Mouse (Mus musculus): ENCODE measurements around the gene Ripk3. TPM values are rescaled to one million over a fixed set of nuclear protein-coding genes. Genes with fewer than 3 reads are reported as not detected.

Gene Ripk3
- total RNA-seq, 2 experiments from 2014 or later = 10.6 to 14.0 TPM

DNA sequence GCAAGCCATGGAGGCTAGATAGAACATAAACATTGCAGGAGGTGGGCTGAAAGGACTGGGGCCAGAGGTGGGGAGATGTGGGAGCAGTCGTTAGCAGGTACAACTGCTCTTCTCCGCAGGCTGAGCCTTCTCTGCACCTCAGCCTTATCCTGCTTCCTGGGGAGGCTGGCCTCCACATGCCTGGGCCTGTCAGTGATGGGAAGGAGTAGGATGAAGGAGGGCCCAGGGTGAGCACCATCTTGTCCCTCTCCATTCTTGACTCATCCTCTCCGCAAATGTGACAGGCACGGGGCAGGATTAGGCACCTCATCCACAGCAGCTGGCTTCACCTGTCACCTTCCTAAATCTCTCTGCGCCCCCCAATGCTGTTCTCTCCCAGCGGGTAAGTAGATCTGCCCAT, 27.5 kb downstream of the Ripk3 start, which contains the start of gene Ltb4r2:
Ltb4r2 (plus strand) TSS at position 266 of the 400 bp plus-strand sequence.
- DNase-seq = no peak

DNA sequence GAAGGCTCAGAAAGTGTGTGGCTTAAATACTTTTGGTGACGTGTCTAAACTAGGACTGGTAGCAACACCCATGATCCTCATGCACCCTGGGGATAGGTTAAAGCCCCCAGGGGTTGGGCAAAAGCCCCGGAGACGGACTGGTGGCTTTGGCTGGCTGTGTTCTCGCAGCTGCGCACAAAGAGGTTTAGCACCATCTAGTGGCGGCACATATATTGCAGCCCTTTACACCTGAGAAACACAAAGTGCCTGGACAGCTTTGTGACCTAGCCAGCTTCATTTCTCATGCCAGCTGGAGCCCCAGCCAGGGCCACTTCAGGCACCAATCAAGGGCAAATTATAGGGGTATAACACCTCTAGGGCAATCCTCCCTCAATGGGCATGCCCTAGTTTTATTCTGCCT, 28.5 kb downstream of the Ripk3 start:
- DNase-seq = peak; percentile 92

DNA sequence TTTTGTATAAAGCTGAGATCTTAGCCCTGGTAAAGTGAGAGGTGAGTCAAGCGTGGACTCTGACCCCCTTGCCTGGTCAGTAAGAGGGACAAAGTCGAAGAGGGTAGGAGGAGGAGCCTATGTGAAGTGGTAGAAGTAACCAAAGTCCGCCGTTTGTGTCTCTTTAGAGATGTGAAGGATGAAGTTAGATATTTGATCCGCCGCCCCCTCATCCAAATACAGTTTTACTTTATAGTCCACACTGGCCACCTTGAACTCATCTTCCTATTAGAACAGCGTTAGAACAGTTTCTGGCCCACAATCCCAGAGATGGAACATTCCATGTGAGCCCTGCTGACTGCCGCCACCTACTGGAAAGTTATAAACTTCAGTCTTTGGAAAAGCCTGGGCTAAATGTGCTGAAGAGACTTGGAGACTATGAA, 30.3 kb downstream of the Ripk3 start, which contains the start of gene Cideb:
Cideb (minus strand) TSS at position 96 of the 422 bp plus-strand sequence.
- peak; percentile 66 for DNase-seq

GRCm38 (mm10) chr14:55757566-55757965, 31.1 kb downstream of the Ripk3 start:
- DNase-seq = no peak

DNA sequence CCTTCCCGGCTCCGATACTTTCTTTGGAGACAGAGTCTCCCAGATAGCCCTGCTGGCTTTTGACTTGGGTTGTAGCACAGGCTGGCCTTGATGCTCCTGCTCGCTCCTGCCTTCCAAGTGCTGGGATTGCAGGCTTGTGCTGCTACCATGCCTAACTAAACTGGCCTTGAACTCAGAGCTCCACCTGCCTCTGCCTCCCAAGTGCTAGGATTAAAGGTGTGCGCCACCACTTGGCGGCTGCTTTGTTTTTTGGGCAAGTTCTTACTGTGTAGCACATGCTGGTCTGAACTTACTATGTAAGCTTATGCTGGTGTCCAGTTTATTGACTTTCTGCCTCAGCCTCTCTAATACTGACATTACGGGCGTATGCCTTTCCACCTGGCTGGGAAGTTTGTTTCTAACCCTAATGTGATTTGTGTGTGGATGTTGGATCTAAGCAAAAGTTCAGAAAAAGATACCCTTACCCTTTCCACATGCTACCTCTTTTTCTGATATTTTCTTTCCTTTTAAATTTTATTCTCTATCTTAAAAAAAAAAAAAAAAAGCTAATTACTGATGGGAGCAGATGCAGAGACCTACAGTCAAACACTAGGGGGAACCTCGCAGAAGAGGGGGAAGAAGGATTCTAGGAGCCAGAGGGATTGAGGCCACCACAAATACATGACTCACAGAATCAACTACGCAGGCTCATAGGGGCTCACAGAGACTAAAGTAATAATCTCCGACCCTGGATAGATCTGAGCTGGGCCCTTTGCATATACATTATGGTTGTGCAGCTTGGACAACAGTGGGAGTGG, 41.4 kb downstream of the Ripk3 start:
- DNase-seq = no peak

DNA sequence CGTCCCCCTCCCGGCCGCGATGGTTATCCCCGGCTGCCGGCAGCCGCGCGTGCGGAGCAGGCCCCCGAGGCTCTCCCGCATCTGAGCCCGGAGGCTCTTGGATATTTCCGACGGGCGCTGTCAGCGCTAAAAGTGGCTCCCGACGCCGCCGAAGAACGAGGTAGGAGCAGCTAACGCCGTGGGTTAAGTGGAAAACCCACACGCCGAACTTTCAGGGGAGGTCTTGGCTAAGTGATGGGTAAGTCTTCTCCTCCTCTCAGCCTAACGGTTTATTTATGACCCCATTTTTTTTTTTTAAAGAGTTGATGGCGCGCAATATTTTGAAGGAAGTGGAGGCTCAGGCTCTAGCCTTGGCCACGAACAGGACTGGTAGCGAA, 42.8 kb downstream of the Ripk3 start:
- DNase-seq = no peak

GRCm38 (mm10) chr14:55745180-55745860, 43.3 kb downstream of the Ripk3 start, which contains the start of the genes Dhrs1 and Nop9:
TSS of gene Dhrs1 (minus strand) at chr14:55745690.
TSS of gene Nop9 (plus strand) at chr14:55745693.
- DNase-seq = peak; percentile 91

DNA sequence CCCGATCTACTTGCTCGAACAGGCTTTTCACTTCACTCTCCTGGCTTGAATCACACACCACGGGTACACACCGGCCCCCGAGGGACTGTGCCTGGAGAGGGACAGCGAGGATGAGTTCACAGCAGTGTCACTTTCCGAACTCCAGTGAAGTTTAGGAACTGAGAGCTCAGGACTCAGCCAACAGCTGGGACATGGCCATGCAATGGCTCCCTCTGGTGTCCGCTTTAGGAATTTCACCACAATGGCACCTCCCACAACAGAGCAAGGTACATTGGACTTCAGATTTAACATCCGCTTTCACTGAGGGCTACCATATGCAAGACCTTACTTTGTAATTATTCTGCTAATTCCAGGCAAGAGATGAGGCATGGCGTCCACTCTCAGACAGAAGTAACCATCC, 45.0 kb downstream of the Ripk3 start:
- DNase-seq = peak; percentile 93

GRCm38 (mm10) chr14:55737086-55737687, 51.5 kb downstream of the Ripk3 start:
- no peak for DNase-seq

DNA sequence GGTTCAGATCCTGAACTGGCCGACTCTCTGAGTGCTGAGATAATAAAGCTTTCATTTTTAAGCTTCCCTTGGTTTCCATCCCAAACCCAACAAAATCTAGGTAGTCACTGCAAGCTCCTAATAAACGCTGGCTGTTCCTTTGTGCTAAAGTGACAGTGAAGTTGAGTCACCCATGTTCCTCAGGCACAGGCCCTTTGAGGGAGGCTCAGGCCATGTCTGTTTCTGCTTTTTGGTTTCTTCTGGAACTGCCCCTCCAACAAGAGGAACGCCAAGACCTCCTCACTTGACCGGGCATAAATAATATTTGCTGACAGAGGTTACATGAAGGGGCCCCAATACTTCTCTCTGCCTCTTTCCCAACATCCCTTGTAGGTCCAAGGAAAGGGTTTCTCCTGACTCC, 52.9 kb downstream of the Ripk3 start:
- no peak for DNase-seq

GRCm38 (mm10) chr14:55735334-55735733, 53.3 kb downstream of the Ripk3 start:
- DNase-seq = no peak

Other genes with a start within 250 kb of the Ripk3 start
- gene Pck2, start 248.6 kb downstream of the Ripk3 start, total RNA-seq (2021) = 10 to 100 TPM; 19.7 to 21.5 TPM
- 10 to 100 TPM; 60.8 to 63.0 TPM for gene Dcaf11, start 228.9 kb downstream of the Ripk3 start, total RNA-seq (2021)
- gene A730061H03Rik, start 228.5 kb downstream of the Ripk3 start, total RNA-seq (2021) = not detected
- gene Fitm1, start 213.2 kb downstream of the Ripk3 start, total RNA-seq (2021) = 100 to 1,000 TPM; 122 to 152 TPM
- 100 to 1,000 TPM; 232 to 244 TPM for gene Psme1, start 210.7 kb downstream of the Ripk3 start, total RNA-seq (2021)
- 10 to 100 TPM; 37.3 to 40.1 TPM for gene Emc9, start 203.6 kb downstream of the Ripk3 start, total RNA-seq (2021)
- 100 to 1,000 TPM; 127 to 153 TPM for gene Psme2, start 197.8 kb downstream of the Ripk3 start, total RNA-seq (2021)
- gene Rnf31, start 197.2 kb downstream of the Ripk3 start, total RNA-seq (2021) = 10 to 100 TPM; 25.9 to 27.9 TPM
- gene Irf9, start 185.3 kb downstream of the Ripk3 start, total RNA-seq (2021) = 1 to 10 TPM; 7.6 to 9.9 TPM
- gene Rec8, start 170.8 kb downstream of the Ripk3 start, total RNA-seq (2021) = under 1 TPM; 0.43 to 0.54 TPM
- 10 to 100 TPM; 64.6 to 67.1 TPM for gene Ipo4, start 152.9 kb downstream of the Ripk3 start, total RNA-seq (2021)
- 1 to 10 TPM; 3.7 to 4.3 TPM for gene Gm49378, start 151.0 kb downstream of the Ripk3 start, total RNA-seq (2021)
- 10 to 100 TPM; 60.1 to 72.3 TPM for gene Tm9sf1, start 145.1 kb downstream of the Ripk3 start, total RNA-seq (2021)
- 1 to 10 TPM; 1.1 to 1.2 TPM for gene Tssk4, start 138.7 kb downstream of the Ripk3 start, total RNA-seq (2021)
- 10 to 100 TPM; 63.2 to 66.7 TPM for gene Mdp1, start 128.4 kb downstream of the Ripk3 start, total RNA-seq (2021)
- gene Gmpr2, start 116.9 kb downstream of the Ripk3 start, total RNA-seq (2021) = 10 to 100 TPM; 16.6 to 21.0 TPM
- 100 to 1,000 TPM; 296 to 328 TPM for gene Nedd8, start 116.7 kb downstream of the Ripk3 start, total RNA-seq (2021)
- gene Tinf2, start 107.0 kb downstream of the Ripk3 start, total RNA-seq (2021) = 10 to 100 TPM; 23.4 to 25.7 TPM
- gene Tgm1, start 74.9 kb downstream of the Ripk3 start, total RNA-seq (2021) = under 1 TPM; 0.20 to 0.50 TPM
- gene Rabggta, start 66.6 kb downstream of the Ripk3 start, total RNA-seq (2021) = 10 to 100 TPM; 13.1 to 13.9 TPM
- gene Dhrs1, start 43.2 kb downstream of the Ripk3 start, total RNA-seq (2021) = 10 to 100 TPM; 46.0 to 51.4 TPM
- 10 to 100 TPM; 17.8 to 18.3 TPM for gene Nop9, start 43.2 kb downstream of the Ripk3 start, total RNA-seq (2021)
- gene Cideb, start 30.4 kb downstream of the Ripk3 start, total RNA-seq (2021) = 1 to 10 TPM; 1.2 to 2.2 TPM
- under 1 TPM; 0.11 to 0.26 TPM for gene Ltb4r2, start 27.4 kb downstream of the Ripk3 start, total RNA-seq (2021)
- gene Ltb4r1, start 22.9 kb downstream of the Ripk3 start, total RNA-seq (2021) = under 1 TPM; 0.50 TPM
- gene Adcy4, start 4.8 kb downstream of the Ripk3 start, total RNA-seq (2021) = 10 to 100 TPM; 18.9 to 22.3 TPM
- 10 to 100 TPM; 12.7 to 13.3 TPM for gene Nfatc4, start 34.3 kb upstream of the Ripk3 start, total RNA-seq (2021)
- gene Nynrin, start 65.1 kb upstream of the Ripk3 start, total RNA-seq (2021) = 10 to 100 TPM; 36.0 to 36.3 TPM
- gene Cbln3, start 95.5 kb upstream of the Ripk3 start, total RNA-seq (2021) = under 1 TPM; 0.62 to 0.65 TPM
- gene Khnyn, start 96.1 kb upstream of the Ripk3 start, total RNA-seq (2021) = 10 to 100 TPM; 11.6 to 12.0 TPM
- 10 to 100 TPM; 57.0 to 61.3 TPM for gene Sdr39u1, start 111.4 kb upstream of the Ripk3 start, total RNA-seq (2021)
- gene Cma1, start 155.8 kb upstream of the Ripk3 start, total RNA-seq (2021) = 10 to 100 TPM; 10.1 to 12.1 TPM
- under 1 TPM; 0.33 to 0.43 TPM for gene Cma2, start 162.1 kb upstream of the Ripk3 start, total RNA-seq (2021)
- gene Mcpt1, start 229.1 kb upstream of the Ripk3 start, total RNA-seq (2021) = not detected
- not detected for gene Mcpt9, start 241.6 kb upstream of the Ripk3 start, total RNA-seq (2021)

All from heart, postnatal 4 days (tissue).